In the genomic region with DNA sequence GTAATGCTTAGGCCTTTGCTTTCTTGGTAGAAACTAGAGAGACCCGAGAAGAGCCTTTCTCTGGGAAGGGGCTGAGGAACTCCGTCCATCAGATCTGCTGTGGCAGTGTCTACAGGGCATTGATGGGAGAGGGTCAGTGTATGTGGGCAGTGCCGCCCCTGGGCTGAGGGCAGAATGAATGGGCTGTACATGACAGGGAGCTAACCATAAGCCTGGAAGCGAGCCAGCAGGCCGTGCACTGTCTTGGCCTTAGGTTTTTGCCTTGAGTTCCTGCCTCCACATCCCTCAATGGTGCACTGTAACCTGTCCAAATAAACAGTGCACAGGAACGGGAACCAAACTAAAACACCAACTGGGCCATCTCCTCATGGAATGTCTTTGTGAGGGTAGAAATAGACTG, we compare ENCODE assay signal across 15 mouse cellular contexts. TPM values are rescaled to one million over a fixed set of nuclear protein-coding genes. Genes with fewer than 3 reads are reported as not detected.
"Had no signal": no experiment of that assay in that cellular context is flagged by ENCODE, and none has a peak within 500 bp of the region (broad histone marks: within the 10 kb centered on the region; RNA-seq: fewer than 3 reads in every experiment).

No protein-coding gene starts in this region.

- H3K27me3 ChIP-seq: kidney, embryonic 15.5 days; limb, embryonic 13.5 days; liver, embryonic 13.5 days; midbrain, embryonic 12.5 days; neural tube, embryonic 15.5 days had no signal

- DNase-seq: kidney, adult 2 months; kidney, postnatal 14 days; layer of hippocampus, postnatal 36 days; liver, embryonic 13.5 days; lung, adult 18-20 months; right cerebral cortex, adult 18-20 months; right cerebral cortex, postnatal 25 days; thymus, adult 18-20 months; thymus, postnatal 14 days had no signal

- H3K27ac ChIP-seq: kidney, embryonic 15.5 days; limb, embryonic 13.5 days; liver, embryonic 13.5 days; midbrain, embryonic 12.5 days; neural tube, embryonic 15.5 days had no signal

- ATAC-seq: midbrain, embryonic 16.5 days had no signal

- H3K4me1 ChIP-seq: kidney, embryonic 15.5 days; midbrain, embryonic 12.5 days; neural tube, embryonic 15.5 days had no signal

- H3K9ac ChIP-seq: kidney, embryonic 15.5 days; limb, embryonic 13.5 days; liver, embryonic 13.5 days; midbrain, embryonic 12.5 days; neural tube, embryonic 15.5 days had no signal

- H3K4me2 ChIP-seq: kidney, embryonic 15.5 days; limb, embryonic 13.5 days; liver, embryonic 13.5 days; midbrain, embryonic 12.5 days; neural tube, embryonic 15.5 days had no signal

- H3K9me3 ChIP-seq: kidney, embryonic 15.5 days; limb, embryonic 13.5 days; liver, embryonic 13.5 days; midbrain, embryonic 12.5 days; neural tube, embryonic 15.5 days had no signal

- H3K4me3 ChIP-seq: kidney, embryonic 15.5 days; limb, embryonic 13.5 days; liver, embryonic 13.5 days; midbrain, embryonic 12.5 days; neural tube, embryonic 15.5 days had no signal

- H3K36me3 ChIP-seq: kidney, embryonic 15.5 days; limb, embryonic 13.5 days; liver, embryonic 13.5 days; midbrain, embryonic 12.5 days; neural tube, embryonic 15.5 days had no signal

RNA-seq across cellular contexts. Expression of a gene that starts 11.9 kb away (rescaled TPM):
- total RNA-seq: megakaryocyte-erythroid progenitor cell, adult 5-6 weeks had no signal

RNA-seq across cellular contexts. Expression of a gene that starts 45.8 kb away (rescaled TPM):
- total RNA-seq: megakaryocyte-erythroid progenitor cell, adult 5-6 weeks had no signal
